Mouse (Mus musculus): Measurements from ENCODE around the gene Hist2h2ab. TPM values are rescaled to one million over a fixed set of nuclear protein-coding genes. Genes with fewer than 3 reads are reported as not detected.
"Not testable (repeated sequence)": the region's sequence is repeated elsewhere in the genome, so short reads cannot be mapped to it uniquely, and the experiment has no call there.

Gene Hist2h2ab
- polyA plus RNA-seq, 1 experiment from 2014 or later, result not detected

- Histone ChIP-seq H3K27me3 (ENCODE audit: control insufficient read depth, insufficient read depth, low read length) (no peaks in the 10 kb centered on the region), H3K27ac (replicated peaks; ENCODE audit: low read depth, low read length) (no peak overlapping the region), H3K36me3 (ENCODE audit: control insufficient read depth, insufficient read depth, low read length) (peaks cover 42% of the 10 kb centered on the region), H3K4me3 (replicated peaks; ENCODE audit: low read depth, low read length) (peak overlapping the region; percentile 60; the same call in 1 of the 2 replicates), H3K9ac (replicated peaks; ENCODE audit: low read length) (no peak overlapping the region), H3K4me1 (ENCODE audit: control insufficient read depth, insufficient read depth, low read length) (peaks cover 15% of the 10 kb centered on the region), H3K9me3 (ENCODE audit: control insufficient read depth, low read length) (no peaks in the 10 kb centered on the region), H3K4me2 (ENCODE audit: low read length) (peak overlapping the region; percentile 98)
- WGBS, result 96% methylated on average over 11 of the region's 11 CpGs
- DNase-seq (no peak), ATAC-seq (ENCODE audit: low FRiP score, low TSS enrichment) (no peak)
Measured at GRCm38 (mm10) chr3:96195616-96196313, 23.9 kb upstream of the Hist2h2ab start.

- peak overlapping the region; percentile 98 for H3K4me2 ChIP-seq (ENCODE audit: low read length)
- H3K4me3 ChIP-seq (replicated peaks; ENCODE audit: low read depth, low read length), result peak overlapping the region; percentile 60
- DNase-seq (no peak), ATAC-seq (ENCODE audit: low FRiP score, low TSS enrichment) (peak; percentile 7; the same call in 1 of the 2 replicates)
- H3K27ac ChIP-seq (replicated peaks; ENCODE audit: low read depth, low read length), result peak overlapping the region; percentile 98
- peak overlapping the region; percentile 91 for H3K9ac ChIP-seq (replicated peaks; ENCODE audit: low read length)
- no peaks in the 10 kb centered on the region for H3K27me3 ChIP-seq (ENCODE audit: control insufficient read depth, insufficient read depth, low read length)
- WGBS, result 20% methylated on average over 27 of the region's 27 CpGs
- H3K9me3 ChIP-seq (ENCODE audit: control insufficient read depth, low read length), result no peaks in the 10 kb centered on the region
- H3K36me3 ChIP-seq (ENCODE audit: control insufficient read depth, insufficient read depth, low read length), result peaks cover 35% of the 10 kb centered on the region
- H3K4me1 ChIP-seq (ENCODE audit: control insufficient read depth, insufficient read depth, low read length), result peaks cover 15% of the 10 kb centered on the region
Measured at GRCm38 (mm10) chr3:96196437-96197128, 23.1 kb upstream of the Hist2h2ab start.

GRCm38 (mm10) chr3:96197129-96197749, 22.4 kb upstream of the Hist2h2ab start:
- ATAC-seq (ENCODE audit: low FRiP score, low TSS enrichment) (peak; percentile 94), DNase-seq (peak; percentile 96)
- H3K9ac ChIP-seq (replicated peaks; ENCODE audit: low read length), result peak overlapping the region; percentile 91
- H3K4me2 ChIP-seq (ENCODE audit: low read length), result peak overlapping the region; percentile 98
- H3K27ac ChIP-seq (replicated peaks; ENCODE audit: low read depth, low read length), result peak overlapping the region; percentile 98
- no peaks in the 10 kb centered on the region for H3K27me3 ChIP-seq (ENCODE audit: control insufficient read depth, insufficient read depth, low read length)
- H3K4me3 ChIP-seq (replicated peaks; ENCODE audit: low read depth, low read length), result peak overlapping the region; percentile 60
- WGBS, result under 1% methylated on average over 50 of the region's 50 CpGs
- peaks cover 29% of the 10 kb centered on the region for H3K36me3 ChIP-seq (ENCODE audit: control insufficient read depth, insufficient read depth, low read length)
- peaks cover 15% of the 10 kb centered on the region for H3K4me1 ChIP-seq (ENCODE audit: control insufficient read depth, insufficient read depth, low read length)
- no peaks in the 10 kb centered on the region for H3K9me3 ChIP-seq (ENCODE audit: control insufficient read depth, low read length)

- H3K36me3 ChIP-seq (ENCODE audit: control insufficient read depth, insufficient read depth, low read length), result peaks cover 20% of the 10 kb centered on the region
- peak overlapping the region; percentile 60 for H3K4me3 ChIP-seq (replicated peaks; ENCODE audit: low read depth, low read length)
- 0 out of 2 replicates have a peak overlapping the region, but pooled peaks have one; percentile 22 for H3K27ac ChIP-seq (replicated peaks; ENCODE audit: low read depth, low read length)
- H3K27me3 ChIP-seq (ENCODE audit: control insufficient read depth, insufficient read depth, low read length), result no peaks in the 10 kb centered on the region
- peak; percentile 50 for DNase-seq
- peaks cover 15% of the 10 kb centered on the region for H3K4me1 ChIP-seq (ENCODE audit: control insufficient read depth, insufficient read depth, low read length)
- WGBS, result 2% methylated on average over 6 of the region's 6 CpGs
- H3K9me3 ChIP-seq (ENCODE audit: control insufficient read depth, low read length), result no peaks in the 10 kb centered on the region
- H3K4me2 ChIP-seq (ENCODE audit: low read length), result peak overlapping the region; percentile 98
- no peak for ATAC-seq (ENCODE audit: low FRiP score, low TSS enrichment)
- H3K9ac ChIP-seq (replicated peaks; ENCODE audit: low read length), result peak overlapping the region; percentile 28; the same call in 1 of the 2 replicates
Measured at GRCm38 (mm10) chr3:96198181-96198580, 21.5 kb upstream of the Hist2h2ab start.

- not testable (repeated sequence) for H3K27me3 ChIP-seq (ENCODE audit: control insufficient read depth, insufficient read depth, low read length); DNase-seq; H3K9ac ChIP-seq (replicated peaks; ENCODE audit: low read length); H3K27ac ChIP-seq (replicated peaks; ENCODE audit: low read depth, low read length); H3K9me3 ChIP-seq (ENCODE audit: control insufficient read depth, low read length); H3K4me3 ChIP-seq (replicated peaks; ENCODE audit: low read depth, low read length); ATAC-seq (ENCODE audit: low FRiP score, low TSS enrichment)
- WGBS, result 27% methylated on average over 7 of the region's 8 CpGs
- peaks cover 15% of the 10 kb centered on the region for H3K36me3 ChIP-seq (ENCODE audit: control insufficient read depth, insufficient read depth, low read length)
- peaks cover 15% of the 10 kb centered on the region for H3K4me1 ChIP-seq (ENCODE audit: control insufficient read depth, insufficient read depth, low read length)
- H3K4me2 ChIP-seq (ENCODE audit: low read length), result peak overlapping the region; percentile 98
Measured at GRCm38 (mm10) chr3:96198601-96199251, 20.9 kb upstream of the Hist2h2ab start.

GRCm38 (mm10) chr3:96199731-96200130, 19.9 kb upstream of the Hist2h2ab start:
- no peak for DNase-seq
- H3K36me3 ChIP-seq (ENCODE audit: control insufficient read depth, insufficient read depth, low read length), result peaks cover 5% of the 10 kb centered on the region; the same call in 1 of the 2 replicates
- 86% methylated on average over 2 of the region's 2 CpGs for WGBS
- no peaks in the 10 kb centered on the region for H3K9me3 ChIP-seq (ENCODE audit: control insufficient read depth, low read length)
- peaks cover 15% of the 10 kb centered on the region for H3K4me1 ChIP-seq (ENCODE audit: control insufficient read depth, insufficient read depth, low read length)
- ATAC-seq (ENCODE audit: low FRiP score, low TSS enrichment), result no peak
- H3K9ac ChIP-seq (replicated peaks; ENCODE audit: low read length), result no peak overlapping the region
- H3K4me2 ChIP-seq (ENCODE audit: low read length), result no peak overlapping the region
- H3K27ac ChIP-seq (replicated peaks; ENCODE audit: low read depth, low read length), result no peak overlapping the region
- H3K4me3 ChIP-seq (replicated peaks; ENCODE audit: low read depth, low read length), result no peak overlapping the region
- no peaks in the 10 kb centered on the region for H3K27me3 ChIP-seq (ENCODE audit: control insufficient read depth, insufficient read depth, low read length)

GRCm38 (mm10) chr3:96207819-96208218, 11.8 kb upstream of the Hist2h2ab start:
- Histone ChIP-seq H3K4me1 (ENCODE audit: control insufficient read depth, insufficient read depth, low read length) (no peaks in the 10 kb centered on the region), H3K36me3 (ENCODE audit: control insufficient read depth, insufficient read depth, low read length) (no peaks in the 10 kb centered on the region), H3K27ac (replicated peaks; ENCODE audit: low read depth, low read length) (no peak overlapping the region), H3K9me3 (ENCODE audit: control insufficient read depth, low read length) (no peaks in the 10 kb centered on the region), H3K4me3 (replicated peaks; ENCODE audit: low read depth, low read length) (no peak overlapping the region), H3K9ac (replicated peaks; ENCODE audit: low read length) (no peak overlapping the region), H3K27me3 (ENCODE audit: control insufficient read depth, insufficient read depth, low read length) (no peaks in the 10 kb centered on the region), H3K4me2 (ENCODE audit: low read length) (no peak overlapping the region)
- WGBS, result 86% methylated on average over 3 of the region's 3 CpGs
- no peak for ATAC-seq (ENCODE audit: low FRiP score, low TSS enrichment)
- peak; percentile 11 for DNase-seq

GRCm38 (mm10) chr3:96209242-96209641, 10.4 kb upstream of the Hist2h2ab start:
- no peaks in the 10 kb centered on the region for H3K36me3 ChIP-seq (ENCODE audit: control insufficient read depth, insufficient read depth, low read length)
- H3K9me3 ChIP-seq (ENCODE audit: control insufficient read depth, low read length), result no peaks in the 10 kb centered on the region
- DNase-seq (peak; percentile 15), ATAC-seq (ENCODE audit: low FRiP score, low TSS enrichment) (no peak)
- no peak overlapping the region for H3K4me3 ChIP-seq (replicated peaks; ENCODE audit: low read depth, low read length)
- H3K27me3 ChIP-seq (ENCODE audit: control insufficient read depth, insufficient read depth, low read length), result no peaks in the 10 kb centered on the region
- H3K9ac ChIP-seq (replicated peaks; ENCODE audit: low read length), result no peak overlapping the region
- WGBS, result 18% methylated on average over 15 of the region's 15 CpGs
- H3K4me2 ChIP-seq (ENCODE audit: low read length), result no peak overlapping the region
- H3K4me1 ChIP-seq (ENCODE audit: control insufficient read depth, insufficient read depth, low read length), result no peaks in the 10 kb centered on the region
- no peak overlapping the region for H3K27ac ChIP-seq (replicated peaks; ENCODE audit: low read depth, low read length)
